ENCODE assay signal across 7 mouse cellular contexts in genomic region chr11:83753581-83754181, GRCm38 (mm10). TPM values are rescaled to one million over a fixed set of nuclear protein-coding genes. Genes with fewer than 3 reads are reported as not detected.
DNase-seq lines count a peak whose midpoint lies in the region; ATAC-seq and TF ChIP-seq lines count a peak whose summit lies in the region.

Gene Heatr6 (plus strand): TSS chr11:83753696.

- H3K4me2 ChIP-seq in intestine, postnatal 0 days (replicated peaks; ENCODE audit: low read depth) = peak within 1 kb of the TSS; percentile 74
- H3K4me2 ChIP-seq in midbrain, embryonic 12.5 days (replicated peaks) = peak within 1 kb of the TSS; percentile 72

- peak within 1 kb of the TSS; percentile 52 for H3K4me3 ChIP-seq in intestine, postnatal 0 days (ENCODE audit: low read depth, low read length)
- H3K4me3 ChIP-seq in midbrain, embryonic 12.5 days = peak within 1 kb of the TSS; percentile 69
- peak within 1 kb of the TSS; percentile 94 for H3K4me3 ChIP-seq in small intestine, adult 2 months (ENCODE audit: low read depth, low read length)

- H3K4me1 ChIP-seq in intestine, postnatal 0 days (replicated peaks; ENCODE audit: control insufficient read depth, insufficient read depth, low read length) = peaks cover 5% of the 10 kb centered on the region
- H3K4me1 ChIP-seq in midbrain, embryonic 12.5 days = peaks cover 14% of the 10 kb centered on the region
- peaks cover 7% of the 10 kb centered on the region for H3K4me1 ChIP-seq in small intestine, adult 2 months (ENCODE audit: control insufficient read depth, insufficient read depth, insufficient read length, low read length)

- WGBS in intestine, postnatal 0 days = under 1% methylated on average over 47 of the region's 47 CpGs
- under 1% methylated on average over 47 of the region's 47 CpGs for WGBS in midbrain, embryonic 12.5 days
- under 1% methylated on average over 47 of the region's 47 CpGs for WGBS in small intestine, adult 2 months

- H3K9ac ChIP-seq in intestine, postnatal 0 days (ENCODE audit: low read depth, low read length) = peak within 1 kb of the TSS; percentile 67
- peak within 1 kb of the TSS; percentile 86 for H3K9ac ChIP-seq in midbrain, embryonic 12.5 days (replicated peaks)

- peak within 1 kb of the TSS; percentile 68 for H3K27ac ChIP-seq in intestine, postnatal 0 days (ENCODE audit: low read depth, low read length)
- H3K27ac ChIP-seq in midbrain, embryonic 12.5 days (replicated peaks) = peak within 1 kb of the TSS; percentile 86
- peak within 1 kb of the TSS; percentile 50 for H3K27ac ChIP-seq in small intestine, adult 2 months (ENCODE audit: insufficient read depth, low read depth, low read length)

- intact Hi-C loops in left cerebral cortex, postnatal 4 days (cut with DNase I) = no loop called here

- DNase-seq in adrenal gland, adult 8-10 months = peak; percentile 84
- peak; percentile 92 for DNase-seq in embryo, embryonic 9.5 days (ENCODE audit: extremely low spot score)
- no peak for DNase-seq in gonadal fat pad, adult 2 months (ENCODE audit: low read depth)
- DNase-seq in left cerebral cortex, postnatal 4 days = peak; percentile 94

- H3K9me3 ChIP-seq in intestine, postnatal 0 days (ENCODE audit: control insufficient read depth) = no peaks in the 10 kb centered on the region
- H3K9me3 ChIP-seq in midbrain, embryonic 12.5 days = no peaks in the 10 kb centered on the region

- ATAC-seq in intestine, postnatal 0 days = peak; percentile 96
- peak; percentile 95 for ATAC-seq in midbrain, embryonic 12.5 days (ENCODE audit: low FRiP score, low read depth)

- no peak; the same call in none of the 2 replicates for TF ChIP-seq POLR2A in small intestine, adult 2 months (IDR thresholded peaks at IDR 0.05; ENCODE audit: low read depth, low read length)

- no peaks in the 10 kb centered on the region for H3K27me3 ChIP-seq in intestine, postnatal 0 days (replicated peaks; ENCODE audit: control insufficient read depth, insufficient read depth, low read length)
- H3K27me3 ChIP-seq in midbrain, embryonic 12.5 days = peaks cover 15% of the 10 kb centered on the region
- H3K27me3 ChIP-seq in small intestine, adult 2 months (ENCODE audit: control insufficient read depth, insufficient read depth, low read length) = no peaks in the 10 kb centered on the region

- peaks cover 23% of the 10 kb centered on the region for H3K36me3 ChIP-seq in intestine, postnatal 0 days (ENCODE audit: control insufficient read depth, insufficient read depth)
- H3K36me3 ChIP-seq in midbrain, embryonic 12.5 days = peaks cover 29% of the 10 kb centered on the region
- peaks cover 24% of the 10 kb centered on the region for H3K36me3 ChIP-seq in small intestine, adult 2 months (ENCODE audit: control insufficient read depth, insufficient read depth, low read length)

- peak; percentile 15; the same call in 1 of the 2 replicates for TF ChIP-seq CTCF in intestine, postnatal 0 days (IDR thresholded peaks at IDR 0.05; ENCODE audit: low read depth)
- no peak for TF ChIP-seq CTCF in small intestine, adult 2 months (IDR thresholded peaks at IDR 0.05; ENCODE audit: extremely low read depth, insufficient read length, insufficient replicate concordance, low read depth, low read length)

RNA-seq across cellular contexts. Expression of gene Heatr6, which starts in this region (rescaled TPM):
- total RNA-seq in adrenal gland, adult 8-10 months (2022) = 10 to 100 TPM; 15.7 to 22.4 (median 18.8) TPM
- polyA plus RNA-seq in gonadal fat pad, adult 2 months (2012; rRNA removed) = 15.9 and 16.0 TPM in 2 replicates
- polyA plus RNA-seq in intestine, postnatal 0 days (2015; fragmentation: Nextera tagmentation; extraction: Ambion mirVana) = 7.7 and 11.5 TPM in 2 replicates
- 10 to 100 TPM; 27.3 to 28.3 TPM for total RNA-seq in left cerebral cortex, postnatal 4 days (2021)
- polyA plus RNA-seq in midbrain, embryonic 12.5 days (2016; fragmentation: Nextera tagmentation; extraction: Ambion mirVana) = 37.4 and 38.3 TPM in 2 replicates
- polyA plus RNA-seq in small intestine, adult 2 months (2012; rRNA removed) = 10.3 and 27.4 TPM in 2 replicates
